Mouse (Mus musculus): ENCODE measurements around the gene Cyp4a12a.
"Not testable (repeated sequence)": the region's sequence is repeated elsewhere in the genome, so short reads cannot be mapped to it uniquely, and the experiment has no call there.

DNA sequence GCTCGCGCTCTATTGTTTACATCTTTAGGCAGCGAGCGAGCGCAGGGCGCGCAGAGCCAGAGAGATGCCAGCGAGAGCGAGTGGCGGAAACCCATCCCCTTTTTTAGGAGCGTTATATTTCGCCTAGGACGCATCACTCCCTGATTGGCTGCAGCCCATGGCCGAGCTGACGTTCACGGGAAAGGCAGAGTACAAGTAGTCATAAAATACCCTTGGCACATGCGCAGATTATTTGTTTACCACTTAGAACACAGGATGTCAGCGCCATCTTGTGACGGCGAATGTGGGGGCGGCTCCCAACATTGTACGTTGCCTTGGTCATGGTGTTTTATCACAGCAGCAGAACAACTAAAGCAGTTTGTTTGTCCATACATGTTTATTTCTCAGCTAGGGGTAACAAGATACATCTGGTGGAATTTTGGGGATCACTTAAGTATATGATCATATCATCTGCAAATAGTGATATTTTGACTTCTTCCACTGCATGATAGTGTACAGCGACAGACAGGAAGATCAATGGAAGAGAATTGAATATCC lies 17.5 kb upstream of the Cyp4a12a start:
- TF ChIP-seq CTCF (IDR thresholded peaks at IDR 0.05; ENCODE audit: control insufficient read depth, insufficient read depth, insufficient replicate concordance, low read depth, low read length); POLR2A (IDR thresholded peaks at IDR 0.05; ENCODE audit: control insufficient read depth, low read depth, low read length): not testable (repeated sequence)

All from testis, adult 2 months (tissue).